Mouse (Mus musculus): ENCODE data around the gene Gprasp1. TPM values are rescaled to one million over a fixed set of nuclear protein-coding genes. Genes with fewer than 3 reads are reported as not detected.

Gprasp1 gene
- polyA plus RNA-seq (2014; fragmentation: Nextera tagmentation; extraction: Ambion mirVana), result 44.0 and 44.4 TPM in 2 replicates

DNA sequence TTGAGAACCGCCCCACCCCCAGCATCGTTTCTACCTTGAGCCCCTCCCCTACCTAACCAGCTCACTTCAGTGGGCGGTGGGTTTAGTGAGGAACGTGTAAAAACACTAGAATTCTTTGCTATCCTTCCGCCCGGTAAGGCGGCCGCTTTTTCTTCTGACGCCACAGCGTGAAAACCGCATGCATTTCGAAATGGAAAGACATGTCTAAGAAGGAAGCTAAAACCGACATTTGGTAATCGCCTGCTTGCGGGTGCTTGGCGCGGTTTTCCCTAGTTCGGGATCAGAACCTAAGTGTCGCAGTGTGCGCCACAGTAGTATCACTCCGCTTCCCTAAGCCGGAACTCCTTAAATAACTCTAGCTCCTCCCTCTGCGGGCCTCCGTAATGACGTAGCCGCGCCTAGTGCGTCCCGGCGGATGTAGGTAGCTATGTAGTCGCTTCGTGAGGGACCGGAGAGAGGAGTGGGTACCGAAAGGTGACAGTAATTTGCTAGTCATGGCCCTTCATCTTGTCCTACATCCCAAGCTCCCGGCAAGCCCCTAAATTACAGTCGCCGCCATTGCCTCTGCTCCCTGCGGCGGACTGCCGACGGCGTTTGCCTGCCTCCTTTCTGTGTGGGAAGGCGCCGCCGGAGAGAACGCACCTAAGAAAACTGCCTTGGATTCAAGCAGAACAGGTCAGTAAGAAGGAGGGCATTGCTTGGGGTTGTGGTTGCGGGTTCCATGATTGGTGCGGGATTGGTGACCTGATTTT is at the start of gene Gprasp1, which contains the start of gene Armcx5:
TSS of gene Gprasp1 (plus strand) at position 430 of the 752 bp plus-strand sequence.
TSS of gene Armcx5 (plus strand) at position 430 of the 752 bp plus-strand sequence.
- TF ChIP-seq CTCF (IDR thresholded peaks at IDR 0.05; ENCODE audit: low read depth), result no peak
- Histone ChIP-seq H3K9me3 (ENCODE audit: low read depth, low read length) (no peaks in the 10 kb centered on the region), H3K4me2 (peak within 1 kb of the TSS; percentile 62), H3K36me3 (ENCODE audit: insufficient read depth) (0 out of 2 replicates have a peak, but pooled peaks cover 7% of the 10 kb centered on the region), H3K27ac (ENCODE audit: low read depth) (0 out of 2 replicates have a peak within 1 kb of the TSS, but pooled peaks have one; percentile 36), H3K9ac (peak within 1 kb of the TSS; percentile 68), H3K27me3 (ENCODE audit: insufficient read depth, low read length) (no peaks in the 10 kb centered on the region; the same call in 1 of the 2 replicates), H3K4me3 (ENCODE audit: low read depth, low read length) (peak within 1 kb of the TSS; percentile 56), H3K4me1 (ENCODE audit: insufficient read depth) (no peaks in the 10 kb centered on the region)
- ATAC-seq (ENCODE audit: insufficient read depth) (peak; percentile 99), DNase-seq (peak; percentile 94)
- 13% methylated on average over 48 of the region's 48 CpGs for WGBS

DNA sequence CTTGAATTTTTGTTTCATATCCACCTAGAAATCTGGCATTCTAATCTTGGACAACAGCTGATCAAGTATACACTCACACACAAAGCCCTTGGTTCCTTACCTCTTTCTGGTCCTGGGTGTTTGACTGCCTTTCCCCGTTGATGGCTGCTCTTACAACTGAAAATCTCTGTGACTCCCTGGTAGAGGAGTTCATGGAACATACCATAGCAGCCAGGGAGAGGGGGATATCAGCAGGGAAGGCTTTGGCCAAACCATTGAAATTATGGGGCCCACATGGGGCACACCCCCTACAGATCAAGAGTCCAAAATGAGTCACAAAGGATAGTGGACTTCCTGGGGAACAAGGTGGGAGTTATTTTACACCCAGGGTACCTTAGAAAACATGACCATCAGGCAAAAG is 48.9 kb upstream of the Gprasp1 start, which contains the start of gene Tcp11x2:
TSS of gene Tcp11x2 (minus strand) at position 158 of the 400 bp plus-strand sequence.
- no peak within 1 kb of the TSS for H3K9ac ChIP-seq
- WGBS, result 65% methylated on average over 1 of the region's 1 CpGs

DNA sequence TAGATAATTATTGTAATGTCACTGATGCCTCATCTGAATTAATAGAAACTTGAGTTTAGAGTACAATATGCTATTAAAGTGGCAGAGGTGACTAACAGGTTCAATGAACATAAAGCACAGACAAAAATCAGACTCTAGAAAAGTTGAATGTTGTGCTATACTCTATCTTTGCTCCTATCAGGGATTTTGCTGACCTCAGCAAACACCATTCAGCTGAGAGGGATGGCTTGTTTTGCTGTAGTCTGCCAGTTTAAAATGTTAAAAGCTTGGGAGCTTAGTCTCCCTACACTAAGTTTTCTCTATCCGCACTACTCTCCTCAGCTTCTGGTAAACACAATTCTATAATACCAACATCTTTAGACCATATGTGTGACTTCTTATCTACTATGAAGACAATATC is 39.4 kb upstream of the Gprasp1 start:
- WGBS, result 93% methylated on average over 1 of the region's 1 CpGs

More for the DNA sequence above, 48.9 kb upstream of the Gprasp1 start, which contains the start of gene Tcp11x2:
- Histone ChIP-seq H3K4me2 (no peak within 1 kb of the TSS), H3K4me3 (ENCODE audit: low read depth, low read length) (no peak within 1 kb of the TSS), H3K27ac (ENCODE audit: low read depth) (no peak within 1 kb of the TSS), H3K4me1 (ENCODE audit: insufficient read depth) (no peaks in the 10 kb centered on the region), H3K27me3 (ENCODE audit: insufficient read depth, low read length) (no peaks in the 10 kb centered on the region), H3K9me3 (ENCODE audit: low read depth, low read length) (no peaks in the 10 kb centered on the region), H3K36me3 (ENCODE audit: insufficient read depth) (no peaks in the 10 kb centered on the region)
- TF ChIP-seq CTCF (IDR thresholded peaks at IDR 0.05; ENCODE audit: low read depth), result no peak
- no peak for DNase-seq
- no peak for ATAC-seq (ENCODE audit: insufficient read depth)

DNA sequence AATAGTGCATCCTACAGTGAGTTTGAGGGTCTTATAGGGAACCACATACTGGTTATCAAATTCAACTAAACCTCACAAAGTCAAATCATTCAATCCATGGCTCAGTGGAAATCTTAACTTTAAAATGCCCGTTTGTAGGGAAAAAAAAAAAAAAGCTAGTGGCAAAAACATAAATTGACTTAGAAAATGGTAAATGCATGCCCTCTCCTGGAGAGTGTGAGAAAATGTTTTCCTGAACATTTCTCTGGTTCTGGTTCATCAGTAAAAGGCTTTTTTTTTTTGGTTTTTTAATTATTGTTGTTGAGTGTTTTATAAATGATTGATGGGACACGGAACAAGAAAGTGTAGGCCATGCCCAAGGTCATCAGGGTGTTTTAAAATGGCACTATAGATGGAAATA is 38.2 kb upstream of the Gprasp1 start:
- no peak overlapping the region for H3K4me2 ChIP-seq
- H3K9me3 ChIP-seq (ENCODE audit: low read depth, low read length), result no peaks in the 10 kb centered on the region
- TF ChIP-seq CTCF (IDR thresholded peaks at IDR 0.05; ENCODE audit: low read depth), result no peak
- peak; percentile 2 for DNase-seq
- H3K9ac ChIP-seq, result no peak overlapping the region
- no peak for ATAC-seq (ENCODE audit: insufficient read depth)
- no peaks in the 10 kb centered on the region for H3K36me3 ChIP-seq (ENCODE audit: insufficient read depth)
- no peak overlapping the region for H3K27ac ChIP-seq (ENCODE audit: low read depth)
- WGBS, result 36% methylated on average over 2 of the region's 2 CpGs
- no peaks in the 10 kb centered on the region for H3K4me1 ChIP-seq (ENCODE audit: insufficient read depth)
- no peak overlapping the region for H3K4me3 ChIP-seq (ENCODE audit: low read depth, low read length)
- no peaks in the 10 kb centered on the region for H3K27me3 ChIP-seq (ENCODE audit: insufficient read depth, low read length)

More for the DNA sequence above, 39.4 kb upstream of the Gprasp1 start:
- ATAC-seq (ENCODE audit: insufficient read depth), result no peak
- Histone ChIP-seq H3K4me2 (no peak overlapping the region), H3K9me3 (ENCODE audit: low read depth, low read length) (no peaks in the 10 kb centered on the region), H3K4me1 (ENCODE audit: insufficient read depth) (no peaks in the 10 kb centered on the region), H3K27me3 (ENCODE audit: insufficient read depth, low read length) (no peaks in the 10 kb centered on the region), H3K4me3 (ENCODE audit: low read depth, low read length) (no peak overlapping the region), H3K9ac (no peak overlapping the region), H3K27ac (ENCODE audit: low read depth) (no peak overlapping the region), H3K36me3 (ENCODE audit: insufficient read depth) (no peaks in the 10 kb centered on the region)
- no peak for TF ChIP-seq CTCF (IDR thresholded peaks at IDR 0.05; ENCODE audit: low read depth)
- no peak for DNase-seq

DNA sequence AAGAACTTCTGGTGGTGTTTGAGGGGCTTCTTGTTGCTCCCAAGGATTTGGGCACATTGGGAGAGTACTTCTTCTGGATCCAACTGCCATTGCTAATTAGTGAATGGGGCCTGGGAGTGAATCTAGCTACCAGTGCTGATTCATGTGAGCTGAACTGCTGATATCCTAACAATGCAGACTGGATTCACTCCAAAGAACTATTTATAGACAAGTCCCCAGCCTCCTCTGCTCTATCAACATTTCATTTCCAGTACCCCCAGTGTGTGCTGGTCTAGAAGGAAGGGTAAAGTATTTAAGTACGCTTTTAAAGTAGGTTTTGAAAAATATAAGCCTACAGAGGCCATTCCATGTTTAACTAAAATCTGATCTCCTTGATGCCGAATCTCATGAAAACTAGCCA is 29.7 kb upstream of the Gprasp1 start:
- no peak for TF ChIP-seq CTCF (IDR thresholded peaks at IDR 0.05; ENCODE audit: low read depth)
- Histone ChIP-seq H3K4me2 (no peak overlapping the region), H3K27ac (ENCODE audit: low read depth) (no peak overlapping the region), H3K9ac (no peak overlapping the region), H3K4me3 (ENCODE audit: low read depth, low read length) (no peak overlapping the region), H3K4me1 (ENCODE audit: insufficient read depth) (no peaks in the 10 kb centered on the region), H3K9me3 (ENCODE audit: low read depth, low read length) (no peaks in the 10 kb centered on the region), H3K36me3 (ENCODE audit: insufficient read depth) (no peaks in the 10 kb centered on the region), H3K27me3 (ENCODE audit: insufficient read depth, low read length) (no peaks in the 10 kb centered on the region)
- no peak for ATAC-seq (ENCODE audit: insufficient read depth)
- WGBS, result 75% methylated on average over 2 of the region's 2 CpGs
- no peak for DNase-seq

DNA sequence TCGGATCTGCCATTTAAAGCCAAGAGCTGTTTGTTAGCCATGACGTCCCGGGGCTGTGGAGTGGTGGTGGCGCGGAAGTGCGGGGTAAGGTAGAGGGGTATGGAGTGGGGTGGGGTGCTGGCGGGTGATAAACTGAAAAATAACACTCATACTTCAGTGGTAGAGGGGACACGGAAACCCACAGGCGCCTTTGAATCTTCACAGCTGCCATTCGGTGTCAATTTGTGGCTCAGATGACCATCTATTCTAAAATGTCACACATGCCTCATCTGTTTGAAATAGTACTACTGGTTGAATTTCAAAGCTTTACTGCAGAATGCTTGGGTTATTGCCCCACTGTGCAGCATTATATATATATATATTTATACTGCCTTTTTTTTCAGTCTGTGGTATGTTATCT is 17.4 kb upstream of the Gprasp1 start, which contains the start of gene Tmsb15a:
TSS of gene Tmsb15a (minus strand) at position 101 of the 400 bp plus-strand sequence.
- WGBS, result 67% methylated on average over 10 of the region's 10 CpGs
- no peak for ATAC-seq (ENCODE audit: insufficient read depth)
- no peaks in the 10 kb centered on the region for H3K36me3 ChIP-seq (ENCODE audit: insufficient read depth)

More for the DNA sequence above, 17.4 kb upstream of the Gprasp1 start, which contains the start of gene Tmsb15a:
- no peak for TF ChIP-seq CTCF (IDR thresholded peaks at IDR 0.05; ENCODE audit: low read depth)
- Histone ChIP-seq H3K9ac (no peak within 1 kb of the TSS), H3K4me1 (ENCODE audit: insufficient read depth) (no peaks in the 10 kb centered on the region), H3K9me3 (ENCODE audit: low read depth, low read length) (no peaks in the 10 kb centered on the region), H3K27me3 (ENCODE audit: insufficient read depth, low read length) (no peaks in the 10 kb centered on the region), H3K4me3 (ENCODE audit: low read depth, low read length) (no peak within 1 kb of the TSS), H3K4me2 (no peak within 1 kb of the TSS), H3K27ac (ENCODE audit: low read depth) (no peak within 1 kb of the TSS)
- DNase-seq, result no peak
